Mouse (Mus musculus): ENCODE measurements at regions not wholly inside any gene's neighbourhood (a gene's known extent, or its start where the extent isn't known, plus 50 kb on each side); places are given as distances from the start of the nearest gene placed in this dataset.
A peak's percentile ranks its signal among the peaks of the same experiment; 100 is the strongest.

- DNase-seq (ENCODE audit: low spot score in 2 of 2): no peak
Observed at GRCm38 (mm10) chr9:116511450-116511849, 336.3 kb upstream of the Tgfbr2 start.

- DNase-seq (ENCODE audit: low spot score in 2 of 2): no peak
Observed at GRCm38 (mm10) chr9:116507756-116508155, 332.6 kb upstream of the Tgfbr2 start.

GRCm38 (mm10) chr9:116502831-116503230 lies 327.7 kb upstream of the Tgfbr2 start:
- DNase-seq (ENCODE audit: low spot score in 2 of 2): no peak

GRCm38 (mm10) chr9:116500951-116501350 lies 325.8 kb upstream of the Tgfbr2 start:
- DNase-seq (ENCODE audit: low spot score in 2 of 2): no peak

GRCm38 (mm10) chr9:116491227-116491626 lies 316.1 kb upstream of the Tgfbr2 start:
- DNase-seq (ENCODE audit: low spot score in 2 of 2): no peak

- DNase-seq (ENCODE audit: low spot score in 2 of 2): no peak
Observed at GRCm38 (mm10) chr9:116489787-116490186, 314.6 kb upstream of the Tgfbr2 start.

- DNase-seq (ENCODE audit: low spot score in 2 of 2): no peak
Observed at GRCm38 (mm10) chr9:116489273-116489672, 314.1 kb upstream of the Tgfbr2 start.

GRCm38 (mm10) chr9:116477309-116477708 lies 302.1 kb upstream of the Tgfbr2 start:
- no peak for DNase-seq (ENCODE audit: low spot score in 2 of 2)

- DNase-seq (ENCODE audit: low spot score in 2 of 2): no peak
Observed at GRCm38 (mm10) chr9:116475206-116475955, 300.2 kb upstream of the Tgfbr2 start.

GRCm38 (mm10) chr9:116472855-116473254 lies 297.7 kb upstream of the Tgfbr2 start:
- no peak for DNase-seq (ENCODE audit: low spot score in 2 of 2)

GRCm38 (mm10) chr9:116468569-116469250 lies 293.6 kb upstream of the Tgfbr2 start:
- peak in 1 of 2 experiments; percentile 12 for DNase-seq (ENCODE audit: low spot score in 2 of 2)

- no peak for DNase-seq (ENCODE audit: low spot score in 2 of 2)
Observed at GRCm38 (mm10) chr9:116466336-116466735, 291.2 kb upstream of the Tgfbr2 start.

GRCm38 (mm10) chr9:116464626-116465025 lies 289.5 kb upstream of the Tgfbr2 start:
- DNase-seq (ENCODE audit: low spot score in 2 of 2): no peak

GRCm38 (mm10) chr9:116462232-116462631 lies 287.1 kb upstream of the Tgfbr2 start:
- DNase-seq (ENCODE audit: low spot score in 2 of 2): no peak

- no peak for DNase-seq (ENCODE audit: low spot score in 2 of 2)
Observed at GRCm38 (mm10) chr9:116460022-116460421, 284.9 kb upstream of the Tgfbr2 start.

- DNase-seq (ENCODE audit: low spot score in 2 of 2): no peak
Observed at GRCm38 (mm10) chr9:116452050-116452449, 276.9 kb upstream of the Tgfbr2 start.

- DNase-seq (ENCODE audit: low spot score in 2 of 2): no peak
Observed at GRCm38 (mm10) chr9:116450829-116451228, 275.7 kb upstream of the Tgfbr2 start.

- DNase-seq (ENCODE audit: low spot score in 2 of 2): no peak
Observed at GRCm38 (mm10) chr9:116447734-116448133, 272.6 kb upstream of the Tgfbr2 start.

GRCm38 (mm10) chr9:116438580-116438979 lies 263.4 kb upstream of the Tgfbr2 start:
- DNase-seq (ENCODE audit: low spot score in 2 of 2): no peak

- DNase-seq (ENCODE audit: low spot score in 2 of 2): no peak
Observed at GRCm38 (mm10) chr9:116434414-116434813, 259.3 kb upstream of the Tgfbr2 start.

GRCm38 (mm10) chr9:116429061-116429460 lies 253.9 kb upstream of the Tgfbr2 start:
- no peak for DNase-seq (ENCODE audit: low spot score in 2 of 2)

- no peak for DNase-seq (ENCODE audit: low spot score in 2 of 2)
Observed at GRCm38 (mm10) chr9:116428475-116428874, 253.3 kb upstream of the Tgfbr2 start.

GRCm38 (mm10) chr9:116427278-116427677 lies 252.1 kb upstream of the Tgfbr2 start:
- peak in 1 of 2 experiments; percentile 28 for DNase-seq (ENCODE audit: low spot score in 2 of 2)
